In the genomic region with DNA sequence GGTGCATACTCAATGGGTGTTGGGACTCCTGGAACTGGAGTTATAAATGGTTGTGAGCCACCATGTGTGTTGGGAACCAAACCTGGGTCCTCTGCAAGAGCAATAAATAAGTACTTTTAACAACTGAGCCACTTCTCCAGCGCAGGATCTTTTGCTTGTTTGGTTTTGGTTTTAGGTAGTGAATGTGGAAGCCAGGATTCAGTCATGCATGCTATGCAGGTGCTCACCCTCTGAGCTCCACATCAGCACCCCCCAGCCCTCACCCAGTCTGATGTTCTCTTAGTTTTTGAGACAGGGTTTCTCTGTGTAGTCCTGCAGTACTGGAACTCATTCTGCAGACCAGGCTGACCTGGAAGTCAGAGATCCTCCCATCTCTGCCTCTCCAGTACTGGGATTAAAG, we compare ENCODE assay signal across 18 mouse cellular contexts. TPM values are rescaled to one million over a fixed set of nuclear protein-coding genes. Genes with fewer than 3 reads are reported as not detected.
DNase-seq lines count a peak whose midpoint lies in the region; ATAC-seq and TF ChIP-seq lines count a peak whose summit lies in the region.
"Had no signal": no experiment of that assay in that cellular context is flagged by ENCODE, and none has a peak within 500 bp of the region (broad histone marks: within the 10 kb centered on the region; RNA-seq: fewer than 3 reads in every experiment).

No protein-coding gene starts in this region.

- peaks cover 98% of the 10 kb centered on the region for H3K4me1 ChIP-seq in forebrain, embryonic 10.5 days
- no peaks in the 10 kb centered on the region for H3K4me1 ChIP-seq in forebrain, postnatal 0 days (ENCODE audit: insufficient read depth)
- H3K4me1 ChIP-seq in neural tube, embryonic 12.5 days: peaks cover 74% of the 10 kb centered on the region
- peaks cover 35% of the 10 kb centered on the region for H3K4me1 ChIP-seq in neural tube, embryonic 15.5 days
- H3K4me1 ChIP-seq in hindbrain, postnatal 0 days (ENCODE audit: insufficient read depth, low read length): peaks cover 20% of the 10 kb centered on the region
- H3K4me1 ChIP-seq in thymus, adult 2 months (replicated peaks; ENCODE audit: control insufficient read depth, insufficient read depth, low read length): no peaks in the 10 kb centered on the region
- H3K4me1 ChIP-seq: heart, embryonic 15.5 days; megakaryocyte, embryonic 14.5 days had no signal

- no peaks in the 10 kb centered on the region for H3K9me3 ChIP-seq in forebrain, embryonic 10.5 days
- no peaks in the 10 kb centered on the region for H3K9me3 ChIP-seq in forebrain, postnatal 0 days (ENCODE audit: low read length)
- no peaks in the 10 kb centered on the region for H3K9me3 ChIP-seq in neural tube, embryonic 12.5 days
- no peaks in the 10 kb centered on the region for H3K9me3 ChIP-seq in neural tube, embryonic 15.5 days (replicated peaks)
- no peaks in the 10 kb centered on the region for H3K9me3 ChIP-seq in hindbrain, postnatal 0 days (ENCODE audit: low read length)
- H3K9me3 ChIP-seq: heart, embryonic 15.5 days; liver, embryonic 15.5 days had no signal

- peaks cover 65% of the 10 kb centered on the region for H3K36me3 ChIP-seq in forebrain, embryonic 10.5 days (replicated peaks)
- H3K36me3 ChIP-seq in forebrain, postnatal 0 days (ENCODE audit: insufficient read depth): no peaks in the 10 kb centered on the region
- H3K36me3 ChIP-seq in neural tube, embryonic 12.5 days: no peaks in the 10 kb centered on the region
- no peaks in the 10 kb centered on the region for H3K36me3 ChIP-seq in neural tube, embryonic 15.5 days
- H3K36me3 ChIP-seq in hindbrain, postnatal 0 days (ENCODE audit: insufficient read depth, low read length): no peaks in the 10 kb centered on the region
- no peaks in the 10 kb centered on the region for H3K36me3 ChIP-seq in thymus, adult 2 months (ENCODE audit: control insufficient read depth, insufficient read depth, low read length)
- H3K36me3 ChIP-seq: heart, embryonic 15.5 days had no signal

- no peak overlapping the region for H3K9ac ChIP-seq in forebrain, postnatal 0 days
- H3K9ac ChIP-seq in neural tube, embryonic 12.5 days: no peak overlapping the region
- H3K9ac ChIP-seq in neural tube, embryonic 15.5 days (replicated peaks): no peak overlapping the region
- no peak overlapping the region for H3K9ac ChIP-seq in hindbrain, postnatal 0 days (replicated peaks; ENCODE audit: low read length)
- H3K9ac ChIP-seq: heart, embryonic 15.5 days; liver, embryonic 15.5 days had no signal

- no peak for DNase-seq in forebrain, embryonic 10.5 days (ENCODE audit: extremely low spot score, low spot score)
- DNase-seq in forebrain, postnatal 0 days: no peak
- no peak for DNase-seq in hindbrain, postnatal 0 days (ENCODE audit: low spot score)
- DNase-seq in thymus, adult 2 months: no peak
- DNase-seq in urinary bladder, postnatal 36 days (ENCODE audit: low spot score in 2 of 2): no peak
- DNase-seq: adrenal gland, postnatal 14 days; cerebellum, adult 2 months; kidney, postnatal 14 days; layer of hippocampus, adult 9-11 months; right cerebral cortex, postnatal 14 days had no signal

- peak overlapping the region; percentile 87 for H3K27ac ChIP-seq in forebrain, embryonic 10.5 days
- no peak overlapping the region for H3K27ac ChIP-seq in forebrain, postnatal 0 days (ENCODE audit: low read depth, low read length)
- no peak overlapping the region; the same call in 1 of the 2 replicates for H3K27ac ChIP-seq in neural tube, embryonic 12.5 days
- H3K27ac ChIP-seq in neural tube, embryonic 15.5 days (replicated peaks): no peak overlapping the region
- H3K27ac ChIP-seq in hindbrain, postnatal 0 days: peak overlapping the region; percentile 67; the same call in 1 of the 2 replicates
- H3K27ac ChIP-seq in thymus, adult 2 months (ENCODE audit: control insufficient read depth, insufficient read depth, low read length): no peak overlapping the region
- H3K27ac ChIP-seq: heart, embryonic 15.5 days; liver, embryonic 15.5 days had no signal

- 89% methylated on average over 1 of the region's 1 CpGs for WGBS in forebrain, embryonic 10.5 days
- 52% methylated on average over 1 of the region's 1 CpGs for WGBS in forebrain, postnatal 0 days
- 63% methylated on average over 1 of the region's 1 CpGs for WGBS in neural tube, embryonic 12.5 days
- WGBS in neural tube, embryonic 15.5 days: 61% methylated on average over 1 of the region's 1 CpGs
- 89% methylated on average over 1 of the region's 1 CpGs for WGBS in hindbrain, postnatal 0 days
- WGBS in thymus, adult 2 months: 96% methylated on average over 1 of the region's 1 CpGs

- TF ChIP-seq POLR2A in thymus, adult 2 months (IDR thresholded peaks at IDR 0.05; ENCODE audit: control insufficient read depth, extremely low read depth, insufficient read depth, low read length, poor library complexity): no peak

- H3K4me2 ChIP-seq in forebrain, postnatal 0 days (ENCODE audit: low read depth): no peak overlapping the region
- peak overlapping the region; percentile 16; the same call in 1 of the 2 replicates for H3K4me2 ChIP-seq in neural tube, embryonic 12.5 days (replicated peaks)
- H3K4me2 ChIP-seq in neural tube, embryonic 15.5 days: no peak overlapping the region
- H3K4me2 ChIP-seq in hindbrain, postnatal 0 days (ENCODE audit: low read depth, low read length): no peak overlapping the region
- H3K4me2 ChIP-seq: heart, embryonic 15.5 days; liver, embryonic 15.5 days had no signal

- ATAC-seq in forebrain, postnatal 0 days: no peak
- ATAC-seq in neural tube, embryonic 12.5 days (ENCODE audit: low FRiP score, low read depth): no peak
- ATAC-seq in neural tube, embryonic 15.5 days (ENCODE audit: low FRiP score): no peak
- no peak for ATAC-seq in hindbrain, postnatal 0 days
- peak; percentile 49; the same call in 1 of the 2 replicates for ATAC-seq in neutrophil, adult 5-6 weeks (ENCODE audit: extremely low read depth, insufficient number of reproducible peaks, low FRiP score, poor library complexity, severe bottlenecking)
- ATAC-seq: lung, postnatal 0 days had no signal

- peak overlapping the region; percentile 40 for H3K4me3 ChIP-seq in forebrain, embryonic 10.5 days
- no peak overlapping the region for H3K4me3 ChIP-seq in forebrain, postnatal 0 days (ENCODE audit: low read depth, low read length)
- no peak overlapping the region for H3K4me3 ChIP-seq in neural tube, embryonic 12.5 days
- no peak overlapping the region for H3K4me3 ChIP-seq in neural tube, embryonic 15.5 days (replicated peaks)
- no peak overlapping the region for H3K4me3 ChIP-seq in hindbrain, postnatal 0 days (ENCODE audit: low read length)
- no peak overlapping the region for H3K4me3 ChIP-seq in thymus, adult 2 months (ENCODE audit: control insufficient read depth, insufficient read depth, low read length)
- H3K4me3 ChIP-seq: erythroblast, embryonic 14.5 days; heart, embryonic 15.5 days; liver, embryonic 15.5 days; megakaryocyte, embryonic 14.5 days had no signal

- no peaks in the 10 kb centered on the region for H3K27me3 ChIP-seq in forebrain, embryonic 10.5 days (ENCODE audit: poor library complexity, severe bottlenecking)
- H3K27me3 ChIP-seq in forebrain, postnatal 0 days (ENCODE audit: insufficient read depth, low read length): no peaks in the 10 kb centered on the region
- H3K27me3 ChIP-seq in neural tube, embryonic 12.5 days (replicated peaks): no peaks in the 10 kb centered on the region
- H3K27me3 ChIP-seq in neural tube, embryonic 15.5 days (replicated peaks): no peaks in the 10 kb centered on the region
- no peaks in the 10 kb centered on the region for H3K27me3 ChIP-seq in hindbrain, postnatal 0 days (ENCODE audit: insufficient read depth, low read length)
- H3K27me3 ChIP-seq in thymus, adult 2 months (ENCODE audit: control insufficient read depth, insufficient read depth, low read length): no peaks in the 10 kb centered on the region

- TF ChIP-seq CTCF in forebrain, postnatal 0 days (IDR thresholded peaks at IDR 0.05; ENCODE audit: low read depth): no peak
- TF ChIP-seq CTCF in hindbrain, postnatal 0 days (IDR thresholded peaks at IDR 0.05; ENCODE audit: low read depth): no peak
- no peak for TF ChIP-seq CTCF in thymus, adult 2 months (IDR thresholded peaks at IDR 0.05; ENCODE audit: borderline replicate concordance, control insufficient read depth, extremely low read depth, insufficient read depth, low read length, poor library complexity)

RNA-seq across cellular contexts. Expression of a gene that starts 8.3 kb away (rescaled TPM):
- 97.0 and 102 TPM in 2 replicates for polyA plus RNA-seq in forebrain, embryonic 10.5 days (2016; fragmentation: Nextera tagmentation; extraction: Ambion mirVana)
- 28.1 and 43.6 TPM in 2 replicates for total RNA-seq in forebrain, postnatal 0 days (2014; rRNA removed)
- polyA plus RNA-seq in forebrain, postnatal 0 days (2015; fragmentation: Nextera tagmentation; extraction: Ambion mirVana): 10.7 and 17.3 TPM in 2 replicates
- 51.0 and 58.2 TPM in 2 replicates for polyA plus RNA-seq in neural tube, embryonic 12.5 days (2016; fragmentation: Nextera tagmentation; extraction: Ambion mirVana)
- polyA plus RNA-seq in neural tube, embryonic 15.5 days (2015; fragmentation: Nextera tagmentation; extraction: Ambion mirVana): 22.7 and 22.9 TPM in 2 replicates
- 34.1 and 39.8 TPM in 2 replicates for total RNA-seq in hindbrain, postnatal 0 days (2014; rRNA removed)
- polyA plus RNA-seq in hindbrain, postnatal 0 days (2015; fragmentation: Nextera tagmentation; extraction: Ambion mirVana): 16.5 and 17.0 TPM in 2 replicates
- 133 and 137 TPM in 2 replicates for total RNA-seq in neutrophil, adult 5-6 weeks (2017)
- 80.6 and 99.6 TPM in 2 replicates for polyA plus RNA-seq in thymus, adult 2 months (2012; rRNA removed)

Comparison
In these comparisons a context has a peak if more than half of its experiments do, and no peak if none do; other contexts are left out.
1. H3K27ac ChIP-seq: peak in forebrain, embryonic 10.5 days (single experiment) and hindbrain, postnatal 0 days (single experiment); none in forebrain, postnatal 0 days (single experiment), neural tube, embryonic 12.5 days (single experiment), neural tube, embryonic 15.5 days (single experiment) and thymus, adult 2 months (single experiment).